ENCODE assay signal across 8 mouse cellular contexts in genomic region chr14:16250099-16250498, GRCm38 (mm10). TPM values are rescaled to one million over a fixed set of nuclear protein-coding genes. Genes with fewer than 3 reads are reported as not detected.
DNase-seq lines count a peak whose midpoint lies in the region; ATAC-seq and TF ChIP-seq lines count a peak whose summit lies in the region.

No protein-coding gene starts in this region.

- no peak for TF ChIP-seq CTCF in lung, embryonic 14.5 days (IDR thresholded peaks at IDR 0.05; ENCODE audit: low read depth)

- no peaks in the 10 kb centered on the region for H3K27me3 ChIP-seq in lung, embryonic 14.5 days (ENCODE audit: insufficient read depth, low read length)
- no peaks in the 10 kb centered on the region for H3K27me3 ChIP-seq in limb, embryonic 11.5 days (ENCODE audit: control insufficient read depth, insufficient read depth, low read length)
- no peaks in the 10 kb centered on the region for H3K27me3 ChIP-seq in neural tube, embryonic 15.5 days (replicated peaks)

- H3K4me1 ChIP-seq in lung, embryonic 14.5 days (ENCODE audit: insufficient read depth), result peaks cover 9% of the 10 kb centered on the region
- no peaks in the 10 kb centered on the region for H3K4me1 ChIP-seq in limb, embryonic 11.5 days (ENCODE audit: control insufficient read depth, insufficient read depth, low read length)
- peaks cover 13% of the 10 kb centered on the region for H3K4me1 ChIP-seq in neural tube, embryonic 15.5 days

- 62% methylated on average over 3 of the region's 3 CpGs for WGBS in lung, embryonic 14.5 days
- 80% methylated on average over 3 of the region's 3 CpGs for WGBS in limb, embryonic 11.5 days
- 75% methylated on average over 3 of the region's 3 CpGs for WGBS in neural tube, embryonic 15.5 days

- peaks cover under 1% of the 10 kb centered on the region; the same call in 1 of the 2 replicates for H3K36me3 ChIP-seq in lung, embryonic 14.5 days (ENCODE audit: insufficient read depth)
- no peaks in the 10 kb centered on the region for H3K36me3 ChIP-seq in limb, embryonic 11.5 days (ENCODE audit: control insufficient read depth, insufficient read depth, low read length)
- peaks cover 5% of the 10 kb centered on the region; the same call in 1 of the 2 replicates for H3K36me3 ChIP-seq in neural tube, embryonic 15.5 days

- intact Hi-C loops in left cerebral cortex, postnatal 14 days (cut with DNase I), result no loop called here

- H3K4me3 ChIP-seq in lung, embryonic 14.5 days (ENCODE audit: low read depth, low read length), result peak overlapping the region; percentile 67
- H3K4me3 ChIP-seq in limb, embryonic 11.5 days (ENCODE audit: low read depth, low read length), result peak overlapping the region; percentile 69
- peak overlapping the region; percentile 79 for H3K4me3 ChIP-seq in neural tube, embryonic 15.5 days (replicated peaks)

- H3K27ac ChIP-seq in lung, embryonic 14.5 days (ENCODE audit: low read depth), result no peak overlapping the region
- H3K27ac ChIP-seq in limb, embryonic 11.5 days (replicated peaks; ENCODE audit: low read depth, low read length), result no peak overlapping the region
- no peak overlapping the region for H3K27ac ChIP-seq in neural tube, embryonic 15.5 days (replicated peaks)

- H3K9ac ChIP-seq in lung, embryonic 14.5 days, result peak overlapping the region; percentile 96
- no peak overlapping the region for H3K9ac ChIP-seq in limb, embryonic 11.5 days (ENCODE audit: low read length)
- peak overlapping the region; percentile 86 for H3K9ac ChIP-seq in neural tube, embryonic 15.5 days (replicated peaks)

- no peak for DNase-seq in lung, embryonic 14.5 days
- no peak for DNase-seq in lung, adult 18-20 months
- no peak for DNase-seq in limb, embryonic 11.5 days (ENCODE audit: low spot score)
- no peak for DNase-seq in adrenal gland, adult 2 months
- no peak for DNase-seq in adrenal gland, postnatal 4 days (ENCODE audit: low spot score in 2 of 2)
- no peak for DNase-seq in left cerebral cortex, postnatal 14 days (ENCODE audit: low spot score in 2 of 2)

- H3K9me3 ChIP-seq in lung, embryonic 14.5 days (ENCODE audit: low read depth, low read length), result no peaks in the 10 kb centered on the region
- H3K9me3 ChIP-seq in limb, embryonic 11.5 days (ENCODE audit: control insufficient read depth, low read length), result no peaks in the 10 kb centered on the region
- no peaks in the 10 kb centered on the region for H3K9me3 ChIP-seq in neural tube, embryonic 15.5 days (replicated peaks)

- ATAC-seq in lung, embryonic 14.5 days (ENCODE audit: insufficient read depth), result no peak
- ATAC-seq in erythroid progenitor cell, adult 5-6 weeks (replicated peaks; ENCODE audit: low FRiP score, poor library complexity, severe bottlenecking), result 0 out of 2 replicates have a peak, but pooled peaks have one; percentile 14
- ATAC-seq in limb, embryonic 11.5 days (ENCODE audit: insufficient number of reproducible peaks, low FRiP score, low TSS enrichment, low read depth), result no peak
- ATAC-seq in neural tube, embryonic 15.5 days (ENCODE audit: low FRiP score), result no peak

- peak overlapping the region; percentile 86 for H3K4me2 ChIP-seq in lung, embryonic 14.5 days
- peak overlapping the region; percentile 64 for H3K4me2 ChIP-seq in limb, embryonic 11.5 days (ENCODE audit: low read depth, severe bottlenecking)
- H3K4me2 ChIP-seq in neural tube, embryonic 15.5 days, result peak overlapping the region; percentile 85

RNA-seq across cellular contexts. Expression of gene Oxsm, which starts 0.5 kb away (rescaled TPM):
- 1.6 and 2.1 TPM in 2 replicates for polyA plus RNA-seq in lung, embryonic 14.5 days (2014; fragmentation: Nextera tagmentation; extraction: Ambion mirVana)
- 1.1 and 1.3 TPM in 2 replicates for total RNA-seq in erythroid progenitor cell, adult 5-6 weeks (2015; ENCODE audit: low replicate concordance)
- 4.0 and 6.0 TPM in 2 replicates for total RNA-seq in erythroid progenitor cell, adult 5-6 weeks (2017; ENCODE audit: low replicate concordance)
- polyA plus RNA-seq in limb, embryonic 11.5 days (2014; fragmentation: Nextera tagmentation; extraction: Ambion mirVana), result 1.1 and 2.0 TPM in 2 replicates
- 2.0 and 2.2 TPM in 2 replicates for polyA plus RNA-seq in neural tube, embryonic 15.5 days (2015; fragmentation: Nextera tagmentation; extraction: Ambion mirVana)
- 10 to 100 TPM; 16.8 to 19.9 TPM for total RNA-seq in adrenal gland, adult 2 months (2021)
- 5.1 and 5.2 TPM in 2 replicates for polyA plus RNA-seq in adrenal gland, adult 2 months (2012; rRNA removed)
- 10 to 100 TPM; 20.5 to 22.2 TPM for total RNA-seq in adrenal gland, postnatal 4 days (2021)
- 10 to 100 TPM in 1 of 2 experiments, 1 to 10 TPM in 1; 9.2 to 10.7 TPM for total RNA-seq in left cerebral cortex, postnatal 14 days (2021)

RNA-seq across cellular contexts. Expression of gene Ngly1, which starts 1.0 kb away (rescaled TPM):
- polyA plus RNA-seq in lung, embryonic 14.5 days (2014; fragmentation: Nextera tagmentation; extraction: Ambion mirVana), result 29.9 and 30.4 TPM in 2 replicates
- 58.3 and 68.8 TPM in 2 replicates for total RNA-seq in erythroid progenitor cell, adult 5-6 weeks (2015; ENCODE audit: low replicate concordance)
- 30.8 and 40.6 TPM in 2 replicates for total RNA-seq in erythroid progenitor cell, adult 5-6 weeks (2017; ENCODE audit: low replicate concordance)
- 22.8 and 24.4 TPM in 2 replicates for polyA plus RNA-seq in limb, embryonic 11.5 days (2014; fragmentation: Nextera tagmentation; extraction: Ambion mirVana)
- 27.1 and 32.7 TPM in 2 replicates for polyA plus RNA-seq in neural tube, embryonic 15.5 days (2015; fragmentation: Nextera tagmentation; extraction: Ambion mirVana)
- 10 to 100 TPM; 50.6 to 55.0 TPM for total RNA-seq in adrenal gland, adult 2 months (2021)
- polyA plus RNA-seq in adrenal gland, adult 2 months (2012; rRNA removed), result 67.2 and 68.1 TPM in 2 replicates
- total RNA-seq in adrenal gland, postnatal 4 days (2021), result 10 to 100 TPM; 42.6 to 49.3 TPM
- 10 to 100 TPM; 32.9 to 33.5 TPM for total RNA-seq in left cerebral cortex, postnatal 14 days (2021)
